Mouse (Mus musculus) T-helper 2 cell (primary cell): Measurements from ENCODE around the gene Ssr4.
"Not testable (repeated sequence)": the region's sequence is repeated elsewhere in the genome, so short reads cannot be mapped to it uniquely, and the experiment has no call there.

Experiments used
- in situ Hi-C: fragments of 300-600 bp; cut with MboI, MseI; formaldehyde crosslinking; loops from one replicate; pipeline ENCODE4 v1.15.1; 2025; ENCODE audit warnings: high pct_unique_total_duplicates

The Ssr4 gene

DNA sequence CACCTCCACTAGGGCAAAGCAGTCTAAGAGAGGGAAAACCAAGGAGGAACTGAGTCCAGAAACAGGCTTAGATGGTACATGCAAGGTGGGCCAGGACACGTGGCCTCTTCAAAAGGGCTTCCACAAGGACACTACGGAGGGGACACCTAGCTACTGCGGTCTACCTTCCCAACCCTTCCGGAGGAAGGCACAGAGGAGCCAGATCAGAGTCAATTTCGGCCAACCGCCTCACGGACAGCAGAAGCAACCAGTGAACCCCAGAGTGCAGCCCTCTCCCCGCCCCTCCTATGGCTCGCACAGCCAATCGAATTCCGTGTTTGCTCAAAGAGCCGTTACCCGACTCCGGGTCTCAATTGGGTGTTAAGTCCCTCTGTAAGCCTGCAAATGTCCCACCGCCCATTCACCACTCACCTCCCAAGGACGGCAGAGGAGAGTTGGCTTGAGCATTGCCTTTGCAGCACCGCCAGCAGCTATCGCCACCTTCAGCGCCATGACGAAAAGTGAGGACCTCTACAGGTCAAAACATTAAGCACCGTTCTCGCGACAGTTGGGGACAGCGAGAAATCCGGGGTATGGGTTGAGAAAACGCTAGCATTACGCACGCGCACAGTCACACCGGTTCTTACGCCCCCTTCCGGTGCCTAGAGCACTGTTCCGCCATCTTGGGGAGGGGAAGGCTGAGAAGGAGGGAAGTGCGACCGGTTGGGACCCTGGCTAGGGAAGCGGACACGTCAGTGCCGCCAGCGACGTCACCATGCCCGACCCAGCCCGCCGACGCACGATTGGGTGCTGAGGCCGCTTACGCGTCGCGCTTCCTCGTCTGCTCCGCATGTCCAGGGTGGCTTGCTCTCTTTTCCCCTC is at the start of gene Ssr4, which contains the start of gene Idh3g:
Ssr4 (plus strand) TSS at position 665 of the 861 bp plus-strand sequence.
Idh3g (minus strand) TSS at position 534 of the 861 bp plus-strand sequence.
- in situ Hi-C loops, result no loop called here

DNA sequence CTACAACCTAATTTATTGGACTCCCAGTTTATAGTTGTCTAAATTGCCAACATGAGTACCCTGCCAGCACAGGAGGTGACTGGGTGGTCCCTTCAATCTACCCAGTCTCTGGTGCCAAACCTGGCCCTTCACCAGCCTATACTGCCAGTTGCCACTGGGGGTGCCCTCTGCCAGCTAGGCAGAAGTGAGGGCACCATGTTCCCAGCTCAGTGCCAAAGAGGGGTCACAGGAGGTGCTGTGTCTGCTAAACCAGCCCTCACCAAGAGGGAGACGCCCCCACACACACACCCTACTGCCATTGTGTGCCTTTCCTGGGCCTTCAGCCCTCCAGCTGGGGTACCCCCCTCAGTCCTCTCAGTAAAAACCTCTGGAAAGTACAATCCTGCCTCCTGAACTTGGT is 48.7 kb upstream of the Ssr4 start:
- in situ Hi-C loops, result no loop called here

DNA sequence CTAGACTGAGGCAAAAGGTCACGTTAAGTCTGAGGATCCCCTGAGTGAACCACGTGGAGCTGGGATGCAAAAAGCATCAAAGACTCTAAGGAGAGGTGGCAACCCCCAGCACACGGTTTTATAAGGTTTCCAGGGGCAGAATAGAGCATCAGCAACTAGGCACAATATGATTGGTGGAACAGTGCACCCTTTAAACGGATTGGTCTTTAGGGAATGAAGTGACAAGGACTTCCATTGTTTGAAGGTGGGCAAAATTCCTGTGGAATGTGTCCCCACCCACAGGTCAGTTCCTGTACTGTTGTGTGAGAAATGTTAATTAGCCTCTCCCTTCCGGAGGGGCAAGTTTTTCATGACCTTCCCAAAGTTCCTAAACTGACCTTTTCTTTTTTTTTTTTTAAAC is 47.7 kb upstream of the Ssr4 start:
- in situ Hi-C loops, result no loop called here

DNA sequence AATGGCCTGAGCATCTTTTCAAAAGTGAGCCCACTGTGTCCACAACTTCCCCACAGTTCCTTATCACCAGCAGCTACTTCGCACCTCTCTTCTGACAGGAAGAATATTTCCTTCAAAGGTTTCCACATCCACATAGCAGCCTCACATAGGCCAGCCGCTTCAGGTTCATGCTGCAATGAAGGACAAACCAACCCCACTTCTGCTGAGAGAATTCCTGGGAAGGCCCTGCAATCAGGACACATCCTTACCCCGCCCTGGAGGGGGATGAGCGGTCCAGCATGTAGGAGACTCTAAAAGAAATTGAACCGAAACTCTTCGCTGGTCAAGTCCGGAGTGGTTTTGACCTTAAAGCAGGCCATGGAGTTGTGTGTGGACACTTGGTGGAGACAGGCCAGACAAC is 47.0 kb upstream of the Ssr4 start:
- in situ Hi-C loops, result not testable (repeated sequence)

DNA sequence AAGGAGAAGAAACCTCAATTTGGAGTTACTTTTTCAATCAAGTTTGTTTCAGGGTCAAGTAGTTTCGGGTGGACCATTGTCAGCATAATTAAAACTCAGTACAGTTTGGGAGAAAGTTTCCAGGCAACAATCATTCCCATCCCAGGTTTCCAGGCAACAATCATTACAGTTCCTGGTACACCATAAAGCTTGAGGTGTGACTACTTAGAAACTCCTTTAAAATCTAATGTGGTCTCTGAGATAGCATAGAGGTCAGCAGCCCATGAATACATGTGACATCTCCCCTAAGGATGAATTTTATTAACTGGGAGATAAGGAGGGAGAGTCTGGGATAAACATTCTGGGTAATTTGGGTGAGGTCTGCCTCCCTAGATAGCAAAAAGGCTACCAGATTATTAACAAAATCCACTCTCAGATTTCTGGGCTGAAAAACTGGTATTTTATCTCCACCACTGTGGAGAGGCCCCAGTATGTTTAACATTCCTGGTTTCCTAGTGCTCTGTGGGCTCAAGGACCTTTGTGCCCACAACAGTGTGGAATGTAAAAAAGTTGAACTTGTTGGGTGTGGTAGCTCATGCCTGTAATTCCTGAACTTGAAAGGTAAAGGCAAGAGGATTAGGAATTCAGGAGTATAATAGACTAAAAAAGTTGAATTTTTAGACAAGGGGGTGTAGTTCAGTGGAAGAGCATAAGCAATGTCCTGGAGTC is 41.9 kb upstream of the Ssr4 start:
- in situ Hi-C loops, result no loop called here

DNA sequence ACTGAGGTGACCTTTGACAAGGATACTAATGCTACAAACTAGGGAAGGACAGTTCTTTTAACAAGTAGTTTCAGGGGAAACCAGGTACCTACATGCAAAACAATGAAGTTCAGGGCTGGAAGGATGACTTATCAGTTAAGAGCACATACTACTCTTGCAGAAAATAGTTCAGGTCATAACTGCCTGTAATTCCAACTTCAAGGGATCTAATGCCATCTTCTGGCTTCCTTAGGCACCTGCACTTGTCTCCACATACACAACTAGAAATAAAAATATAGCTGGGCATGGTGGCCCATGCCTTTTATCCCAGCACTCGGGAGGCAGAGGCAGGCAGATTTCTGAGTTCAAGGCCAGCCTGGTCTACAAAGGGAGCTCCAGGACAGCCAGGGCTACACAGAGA is 37.9 kb upstream of the Ssr4 start:
- in situ Hi-C loops, result no loop called here

DNA sequence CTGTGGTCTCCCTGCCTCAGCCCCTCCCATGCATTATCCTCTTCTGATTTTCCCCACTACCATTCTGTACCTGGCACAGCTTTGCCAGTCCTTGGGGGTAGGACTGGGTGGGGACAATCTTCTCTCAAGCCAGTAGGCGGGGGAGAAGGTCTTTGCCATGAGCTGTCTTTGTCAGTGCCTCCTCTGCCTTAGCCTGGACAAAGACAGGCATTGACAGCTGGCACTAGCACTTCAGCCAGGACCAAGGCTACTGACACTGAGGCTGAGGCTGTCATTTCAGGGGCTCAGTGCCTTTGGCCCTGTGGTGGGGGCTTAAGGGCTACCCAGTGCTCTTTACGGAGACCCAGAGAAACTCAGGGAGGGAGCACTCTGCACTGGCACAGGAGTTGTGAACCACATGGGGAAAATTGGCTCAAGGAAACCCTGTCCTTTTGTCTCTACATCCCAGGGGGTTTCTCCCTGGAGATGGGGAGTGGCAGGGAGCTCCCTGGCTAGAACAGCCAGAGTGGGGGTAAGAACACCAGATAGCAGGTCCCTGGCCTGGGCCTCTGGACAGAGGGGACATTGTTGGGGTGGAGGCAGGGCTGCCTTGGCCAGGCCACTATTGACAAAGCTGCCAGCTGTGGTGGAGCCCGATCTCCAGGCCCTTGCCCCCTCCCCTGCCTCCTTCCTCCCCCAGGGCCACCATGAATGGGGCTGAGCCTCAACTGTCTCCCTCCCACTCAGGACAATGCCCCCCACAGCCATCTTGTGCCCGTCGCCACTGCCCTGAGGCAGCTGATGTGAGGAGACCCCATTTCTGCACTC is 30.3 kb upstream of the Ssr4 start, which contains the start of gene Plxnb3:
Plxnb3 (plus strand) TSS at position 757 of the 807 bp plus-strand sequence.
- in situ Hi-C loops, result no loop called here

DNA sequence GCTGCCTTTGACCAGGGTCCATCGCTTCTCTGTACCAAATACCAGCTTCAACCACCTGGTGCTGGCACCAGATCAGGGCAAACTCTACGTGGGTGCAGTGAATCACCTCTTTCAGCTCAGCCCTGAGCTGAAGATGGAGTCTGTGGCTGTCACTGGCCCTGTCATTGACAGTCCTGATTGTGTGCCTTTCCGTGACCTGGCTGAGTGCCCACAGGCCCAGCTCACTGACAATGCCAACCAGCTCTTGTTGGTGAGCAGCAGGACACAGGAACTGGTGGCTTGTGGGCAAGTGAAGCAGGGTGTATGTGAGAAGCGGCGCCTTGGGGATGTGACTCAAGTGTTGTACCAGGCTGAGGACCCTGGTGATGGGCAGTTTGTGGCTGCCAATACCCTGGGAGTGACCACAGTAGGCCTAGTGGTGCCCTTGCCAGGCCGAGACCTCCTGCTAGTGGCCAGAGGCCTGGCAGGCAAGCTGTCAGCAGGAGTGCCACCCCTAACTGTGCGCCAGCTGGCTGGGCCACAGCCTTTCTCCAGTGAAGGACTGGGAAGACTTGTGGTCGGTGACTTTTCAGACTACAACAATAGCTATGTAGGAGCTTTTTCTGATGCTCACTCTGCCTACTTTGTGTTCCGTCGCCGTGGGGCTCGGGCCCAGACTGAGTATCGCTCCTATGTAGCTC is 28.1 kb upstream of the Ssr4 start:
- in situ Hi-C loops, result no loop called here

DNA sequence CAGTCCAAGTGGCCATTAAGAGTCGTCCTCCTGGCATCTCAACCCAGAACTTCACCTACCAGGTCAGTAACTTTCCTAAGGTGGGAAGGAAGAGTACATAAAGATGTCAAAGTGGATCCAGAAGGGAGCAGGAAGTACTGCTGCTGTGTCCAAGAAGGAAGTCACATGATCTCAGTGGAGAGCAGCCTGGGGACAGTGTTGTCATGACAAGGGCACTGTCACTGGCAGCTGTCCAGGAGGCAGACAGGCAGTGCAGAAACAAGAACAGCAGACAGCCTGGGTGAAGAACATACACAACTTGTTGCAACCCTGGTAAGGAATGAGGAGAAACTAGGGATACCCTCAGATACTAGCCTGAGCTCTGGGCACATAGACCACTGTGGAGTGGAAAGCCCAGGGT is 21.5 kb upstream of the Ssr4 start:
- in situ Hi-C loops, result no loop called here

DNA sequence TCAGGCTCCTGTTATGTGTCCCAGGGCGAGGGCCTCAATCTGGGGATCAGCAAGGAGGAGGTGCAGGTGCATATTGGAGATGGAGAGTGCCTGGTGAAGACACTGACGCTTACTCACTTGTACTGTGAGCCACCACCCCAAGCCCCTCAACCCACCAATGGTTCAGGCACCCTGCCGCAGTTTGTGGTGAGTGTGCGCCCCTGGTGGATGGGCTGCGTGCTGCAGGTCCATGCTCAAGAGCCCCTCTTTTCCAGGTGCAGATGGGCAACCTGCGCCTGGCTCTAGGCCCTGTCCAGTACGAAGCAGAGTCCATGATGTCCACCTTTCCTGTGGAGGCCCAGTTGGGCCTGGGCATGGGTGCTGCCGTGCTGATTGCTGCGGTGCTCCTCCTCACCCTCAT is 19.6 kb upstream of the Ssr4 start:
- in situ Hi-C loops, result no loop called here

DNA sequence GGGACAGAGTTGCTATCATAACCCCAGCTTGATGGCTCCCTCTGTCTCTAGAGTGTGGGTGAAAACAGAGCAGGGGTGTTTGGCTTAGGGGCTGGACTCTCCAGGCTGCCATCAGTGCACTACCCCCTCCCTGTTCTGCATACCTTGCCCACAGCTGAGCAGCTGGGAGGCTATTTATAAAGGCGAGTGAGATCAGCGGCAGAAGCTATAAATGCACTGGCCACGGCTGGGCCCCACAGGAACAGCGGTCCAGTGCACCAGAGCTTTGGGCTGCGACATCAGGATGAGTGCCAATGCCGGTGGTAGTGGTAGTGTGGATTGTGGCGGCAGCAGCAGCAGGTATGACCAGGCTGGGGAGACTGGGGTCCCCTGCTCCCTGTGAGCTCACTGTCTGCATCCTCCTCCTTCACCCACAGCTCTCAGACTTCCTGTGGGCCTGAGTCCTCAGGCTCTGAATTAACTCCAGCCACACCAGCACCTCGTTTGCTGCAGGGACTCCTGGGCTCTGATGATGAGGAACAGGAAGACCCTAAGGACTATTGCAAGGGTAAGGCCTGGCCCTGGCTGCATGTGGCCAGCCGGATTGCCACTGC is 12.6 kb upstream of the Ssr4 start, which contains the start of gene Srpk3:
Srpk3 (plus strand) TSS at position 238 of the 593 bp plus-strand sequence.
- in situ Hi-C loops, result no loop called here

DNA sequence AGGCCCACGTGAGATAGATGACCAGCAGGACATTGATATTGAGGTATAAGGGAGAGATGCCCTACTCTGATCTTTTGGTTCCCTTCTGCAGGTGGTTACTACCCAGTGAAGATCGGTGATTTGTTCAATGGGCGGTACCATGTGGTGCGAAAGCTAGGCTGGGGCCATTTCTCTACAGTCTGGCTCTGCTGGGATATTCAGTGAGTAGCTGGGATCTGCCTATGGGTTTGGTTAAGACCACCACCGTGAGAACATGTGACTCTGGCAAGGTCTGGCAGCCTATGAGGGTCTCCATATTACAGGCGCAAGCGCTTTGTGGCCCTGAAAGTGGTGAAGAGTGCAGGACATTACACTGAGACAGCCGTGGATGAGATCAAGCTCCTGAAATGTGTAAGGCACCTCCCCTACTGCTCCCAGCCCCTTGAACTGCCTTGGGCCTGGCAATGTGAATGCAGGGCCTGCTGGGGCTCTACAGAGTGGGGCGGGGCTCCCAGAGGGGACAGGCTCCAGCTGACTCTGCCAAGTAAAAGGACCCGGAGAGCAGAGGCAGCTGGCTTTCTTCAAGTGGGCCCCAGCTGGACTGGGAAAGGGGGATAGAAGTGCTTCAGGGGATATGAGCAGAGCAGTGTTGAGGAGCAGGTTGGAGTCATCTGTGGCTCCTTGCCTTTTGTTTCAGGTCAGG is 11.9 kb upstream of the Ssr4 start:
- in situ Hi-C loops, result no loop called here

DNA sequence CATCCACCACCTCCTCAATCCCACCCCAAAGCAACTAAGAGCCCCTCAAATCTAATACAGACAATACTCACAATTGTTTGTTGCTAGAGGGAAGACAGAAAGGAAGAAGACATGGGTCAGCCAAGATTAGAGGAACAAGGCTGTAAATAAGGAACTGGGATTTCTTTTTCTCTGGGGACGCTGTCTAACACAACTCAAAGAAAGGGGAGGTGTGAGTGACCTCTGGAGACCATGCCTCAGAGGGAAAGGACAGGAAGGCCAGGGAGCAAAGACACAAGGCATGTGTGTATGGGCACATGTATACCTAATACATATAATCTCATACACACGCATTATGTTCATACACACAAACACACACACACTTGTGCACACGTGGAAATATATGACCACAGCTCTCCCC is 4.6 kb upstream of the Ssr4 start:
- in situ Hi-C loops, result no loop called here

DNA sequence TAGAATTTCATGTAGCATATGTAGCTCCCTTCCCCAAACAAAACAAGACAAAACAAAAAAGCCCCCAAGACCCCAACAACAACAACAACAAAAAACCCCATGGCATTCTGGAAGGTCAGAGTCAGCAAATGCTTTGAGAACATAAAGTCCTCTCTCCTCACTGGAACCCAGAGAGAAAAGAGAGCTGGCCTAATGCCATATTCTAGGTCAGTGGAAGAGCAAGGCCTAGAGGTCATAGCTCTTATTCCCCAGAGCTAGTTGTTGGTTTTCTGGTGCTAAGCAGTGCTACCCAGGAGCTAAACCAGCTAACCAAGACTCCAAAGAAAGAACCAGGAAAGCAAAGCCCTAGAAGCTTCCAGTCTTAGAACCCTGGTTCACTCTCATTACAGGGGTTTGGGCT is 1.2 kb upstream of the Ssr4 start:
- in situ Hi-C loops, result no loop called here

DNA sequence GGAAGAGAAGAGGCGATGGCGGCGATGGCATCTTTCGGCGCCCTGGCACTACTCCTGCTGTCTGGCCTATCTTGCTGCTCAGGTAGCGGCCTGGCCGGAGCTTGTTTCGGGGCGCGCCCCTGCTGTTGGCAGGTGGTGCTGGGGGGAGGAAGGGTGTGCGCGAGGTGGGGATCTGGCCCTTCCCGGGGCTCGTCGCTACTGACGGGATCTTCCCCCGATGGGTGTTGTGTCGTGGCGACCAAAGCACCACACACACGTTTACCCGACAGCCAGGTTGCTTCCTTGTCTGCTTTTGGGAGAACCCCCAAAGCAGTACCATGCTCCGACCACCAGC is 364 bp downstream of the Ssr4 start:
- in situ Hi-C loops, result no loop called here

DNA sequence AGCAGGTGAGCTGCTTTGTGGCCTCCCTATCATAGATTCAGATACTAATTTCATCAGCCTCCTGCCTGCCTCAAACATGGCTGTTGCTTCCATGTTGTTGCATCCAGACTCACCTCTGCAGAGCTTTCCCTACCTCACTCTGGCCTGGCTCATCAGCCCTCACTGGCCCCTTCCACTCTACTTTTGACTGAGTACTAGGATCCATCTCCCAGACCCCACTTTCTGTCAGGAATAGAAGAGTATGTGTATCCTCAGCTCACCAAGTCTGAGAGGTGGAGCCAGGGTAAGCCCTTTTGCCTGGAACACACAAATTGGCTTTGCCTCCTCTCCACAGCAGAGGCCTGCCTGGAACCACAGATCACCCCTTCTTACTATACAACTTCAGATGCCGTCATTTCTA is 1.7 kb downstream of the Ssr4 start:
- in situ Hi-C loops, result no loop called here

DNA sequence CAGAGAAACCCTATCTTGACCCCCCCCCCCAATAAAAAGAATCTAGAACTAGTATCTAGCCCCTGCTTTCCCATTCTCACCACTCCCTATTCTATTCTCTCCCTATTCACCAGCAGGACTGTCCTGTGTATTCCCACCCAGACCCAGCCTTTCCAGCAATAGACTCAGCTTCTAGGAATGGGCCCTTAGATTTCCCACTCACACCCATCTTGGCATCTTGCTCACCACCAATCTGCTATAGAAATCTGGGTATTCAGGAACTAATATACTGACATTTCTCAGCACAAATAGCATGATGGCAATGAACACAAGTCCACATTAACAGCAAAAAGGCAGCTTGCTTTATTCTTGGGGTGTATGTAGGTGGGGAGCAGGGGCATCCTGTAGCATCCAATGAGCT is 6.2 kb downstream of the Ssr4 start:
- in situ Hi-C loops, result loop anchor here (5.0 kb wide), 1 partner anchor 154 kb away; no protein-coding TSS in a partner anchor

DNA sequence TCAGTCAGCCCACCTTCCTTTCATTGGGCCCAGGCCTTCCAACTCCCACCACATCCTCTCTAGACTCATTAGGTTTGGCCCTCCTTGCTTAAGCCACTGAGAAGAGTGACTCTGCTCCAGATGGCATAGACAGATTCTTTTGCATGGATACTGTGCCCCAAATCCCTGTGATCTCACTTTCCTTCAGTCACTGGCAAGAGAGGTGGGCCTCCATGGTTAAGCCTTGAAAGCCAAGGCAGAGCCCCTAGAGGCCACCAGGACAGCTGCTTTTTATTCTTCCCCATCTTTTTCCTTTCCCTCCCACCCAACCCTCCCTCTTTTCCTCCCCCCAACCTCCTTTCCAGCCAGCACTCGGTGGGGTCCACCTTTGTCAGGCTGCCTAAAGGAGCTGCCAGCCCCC is 6.7 kb downstream of the Ssr4 start:
- in situ Hi-C loops, result loop anchor here (5.0 kb wide), 1 partner anchor 154 kb away; no protein-coding TSS in a partner anchor

DNA sequence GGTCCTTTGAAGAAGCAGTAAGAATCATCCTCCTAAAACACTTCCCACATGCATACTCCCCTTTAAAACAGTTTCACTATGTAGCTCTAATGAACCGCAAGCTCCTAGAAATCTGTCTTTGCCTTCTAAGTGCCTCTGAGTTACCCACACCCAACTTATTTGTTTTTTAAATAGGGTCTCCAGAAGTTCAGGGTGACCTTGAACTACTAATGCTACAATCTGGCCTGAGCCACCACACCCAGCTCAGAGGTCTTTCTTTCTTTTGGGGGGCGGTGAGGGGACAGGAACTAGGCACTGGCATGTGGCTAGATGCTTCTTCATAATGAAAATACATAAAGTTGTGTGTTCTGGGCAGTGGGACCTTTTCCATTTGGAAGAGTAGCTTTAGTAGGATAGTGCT is 10.7 kb downstream of the Ssr4 start:
- in situ Hi-C loops, result no loop called here

DNA sequence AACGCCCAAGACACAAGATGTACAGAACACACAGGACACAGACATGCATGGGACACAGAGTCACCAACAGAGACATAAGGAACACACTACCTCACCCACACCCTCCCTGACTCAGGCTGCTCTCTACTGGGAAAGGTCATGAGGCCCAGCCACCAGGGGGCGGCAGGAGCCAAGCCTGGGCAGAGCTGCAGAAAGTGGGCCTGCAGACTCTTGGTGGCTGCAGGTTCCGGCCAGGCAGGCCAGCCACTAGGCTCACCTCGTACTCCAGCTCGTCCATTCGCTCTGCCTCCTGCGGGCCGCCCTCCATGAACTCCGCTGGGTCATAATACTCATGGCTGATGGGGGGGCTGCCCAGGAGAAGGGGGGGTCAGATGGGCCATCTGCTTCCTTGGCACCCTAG is 11.7 kb downstream of the Ssr4 start:
- in situ Hi-C loops, result no loop called here
